Mouse (Mus musculus): ENCODE results near the gene Kcnk7.

DNA sequence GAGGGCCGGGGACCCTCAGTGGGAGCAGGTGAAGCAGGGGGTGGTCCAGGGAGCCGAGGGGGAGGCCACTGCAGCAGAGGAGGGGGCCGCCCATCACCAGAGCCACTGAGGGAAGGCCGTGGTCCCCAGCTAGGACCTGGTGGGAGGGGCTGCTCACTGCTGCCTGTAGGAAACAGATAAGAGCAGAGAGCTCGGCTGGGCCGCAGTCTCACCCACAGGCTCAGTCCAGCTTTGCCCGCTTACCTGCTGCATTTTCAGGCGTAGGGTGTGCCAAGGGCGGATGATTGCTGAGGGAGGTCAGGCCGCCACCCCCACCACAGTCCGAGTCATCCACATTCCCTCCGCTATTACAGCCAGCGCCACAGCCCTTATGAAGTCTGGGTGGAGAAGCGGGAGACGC, 38.7 kb upstream of the Kcnk7 start:
- TF ChIP-seq EP300 (IDR thresholded peaks at IDR 0.05; ENCODE audit: low read depth): no peak
- no peak for TF ChIP-seq CTCF (IDR thresholded peaks at IDR 0.05; ENCODE audit: low read depth)
